Mouse (Mus musculus) bone marrow macrophage, adult 2 months (primary cell): ENCODE data around the gene Tmtc2.

Experiments used
- CTCF ChIP-seq: IDR thresholded peaks from 2 replicates; pipeline ENCODE4 v1.5.1; 2012; ENCODE audit warnings: low read depth, mild to moderate bottlenecking, low read length, moderate library complexity
- POLR2A ChIP-seq: IDR thresholded peaks from 2 replicates; pipeline ENCODE4 v1.6.1; 2012; ENCODE audit warnings: mild to moderate bottlenecking, low read depth, low read length, borderline replicate concordance

DNA sequence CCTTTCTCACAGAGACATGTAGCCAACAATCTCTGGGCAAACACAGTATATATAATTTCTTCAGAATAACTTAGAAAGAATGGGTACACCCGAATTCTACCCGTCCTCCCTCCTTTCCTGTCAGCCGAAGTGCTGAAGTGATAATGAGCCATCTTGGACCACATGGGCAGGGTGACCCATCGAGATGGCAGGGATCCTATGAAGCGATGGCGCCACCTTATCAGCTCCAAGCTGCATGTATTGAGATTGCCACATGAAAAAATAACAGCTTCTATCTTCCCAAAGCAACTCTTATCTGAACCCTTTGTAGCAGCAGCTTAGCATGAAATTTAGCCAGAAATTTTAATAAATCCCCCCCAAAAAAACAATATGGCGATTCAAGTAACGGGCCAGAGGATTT lies 206.0 kb downstream of the Tmtc2 start:
- TF ChIP-seq CTCF (no peak), POLR2A (no peak)
